Mouse (Mus musculus) testis, adult 2 months (tissue): ENCODE results near the gene Spag17.

Experiments
- CTCF ChIP-seq: fragments of 200-500 bp; IDR thresholded peaks from 2 replicates; pipeline ENCODE4 v1.5.1; 2012; ENCODE audit warnings: low read depth, mild to moderate bottlenecking, inconsistent platforms, low read length, moderate library complexity; ENCODE audit not compliant: control insufficient read depth, insufficient read depth, insufficient replicate concordance
- POLR2A ChIP-seq: fragments of 200-500 bp; IDR thresholded peaks from 2 replicates; pipeline ENCODE4 v1.6.1; 2012; ENCODE audit warnings: low read depth, mild to moderate bottlenecking, inconsistent platforms, low read length, moderate library complexity; ENCODE audit not compliant: control insufficient read depth

- no peak for TF ChIP-seq CTCF
- TF ChIP-seq POLR2A: no peak
These were observed 42.4 kb upstream of the Spag17 start for GRCm38 (mm10) chr3:99842808-99843207.
